Mouse (Mus musculus) embryonic fibroblast, embryonic 13.5 days (primary cell): ENCODE measurements around the gene Gm45713.

Experiments used
- CTCF ChIP-seq: IDR thresholded peaks from 2 replicates; pipeline ENCODE4 v1.5.1; 2011; ENCODE audit warnings: mild to moderate bottlenecking, control low read depth, low read length, moderate library complexity, borderline replicate concordance; ENCODE audit not compliant: insufficient read depth
- POLR2A ChIP-seq: IDR thresholded peaks from 2 replicates; pipeline ENCODE4 v1.6.1; 2011; ENCODE audit warnings: low read depth, mild to moderate bottlenecking, control low read depth, low read length, moderate library complexity

- TF ChIP-seq CTCF (peak; percentile 96), POLR2A (no peak)
These were observed 25.8 kb upstream of the Gm45713 start for GRCm38 (mm10) chr7:45161612-45162473.
